Mouse (Mus musculus) liver, postnatal 0 days (tissue): ENCODE data around the gene Tstd3. TPM values are rescaled to one million over a fixed set of nuclear protein-coding genes. Genes with fewer than 3 reads are reported as not detected.

ENCODE experiments used
- ATAC-seq: fragments of 200-750 bp; cut with Nextera tagmentation; 2 replicates; pipeline ENCODE4 v1.8.0; 2017; ENCODE audit warnings: mild to moderate bottlenecking, moderate library complexity
- DNase-seq: peaks from one replicate; pipeline ENCODE4 v3.0.0-alpha.2; 2016
- H3K27ac ChIP-seq: fragments of 300-500 bp; sonication (generic); 2 replicates; pipeline ENCODE4 v1.5.1; 2014; ENCODE audit warnings: antibody characterized with exemption, moderate library complexity, mild to moderate bottlenecking, low read depth
- H3K27me3 ChIP-seq: fragments of 300-500 bp; sonication (generic); 2 replicates; pipeline ENCODE4 v1.6.1; 2014; ENCODE audit warnings: low read length, control low read depth, mixed read lengths; ENCODE audit not compliant: insufficient read depth
- H3K36me3 ChIP-seq: fragments of 300-500 bp; sonication (generic); replicated peaks from 2 replicates; pipeline ENCODE4 v1.6.1; 2014; ENCODE audit warnings: mild to moderate bottlenecking, control low read depth, low read length, moderate library complexity, mixed read lengths; ENCODE audit not compliant: insufficient read depth
- H3K4me1 ChIP-seq: fragments of 300-500 bp; sonication (generic); 2 replicates; pipeline ENCODE4 v1.6.1; 2014; ENCODE audit warnings: antibody characterized with exemption, mild to moderate bottlenecking, control low read depth; ENCODE audit not compliant: insufficient read depth
- H3K4me2 ChIP-seq: fragments of 300-500 bp; sonication (generic); 2 replicates; pipeline ENCODE4 v1.6.1; 2014; ENCODE audit warnings: low read depth, mild to moderate bottlenecking, low read length, moderate library complexity, mixed read lengths
- H3K4me3 ChIP-seq: fragments of 300-500 bp; sonication (generic); 2 replicates; pipeline ENCODE4 v1.5.1; 2014; ENCODE audit warnings: low read depth, low read length
- H3K9ac ChIP-seq: fragments of 300-500 bp; sonication (generic); replicated peaks from 2 replicates; pipeline ENCODE4 v1.6.1; 2014; ENCODE audit warnings: mild to moderate bottlenecking, moderate library complexity
- H3K9me3 ChIP-seq: fragments of 300-500 bp; sonication (generic); 2 replicates; pipeline ENCODE4 v1.6.1; 2016; ENCODE audit warnings: mild to moderate bottlenecking, control low read depth, low read length, mixed read lengths
- CTCF ChIP-seq: sonication (generic); IDR thresholded peaks from 2 replicates; pipeline ENCODE4 v1.5.1; 2016; ENCODE audit warnings: antibody characterized with exemption, low read depth
- EP300 ChIP-seq: IDR thresholded peaks from 2 replicates; pipeline ENCODE4 v1.6.1; 2016; ENCODE audit warnings: antibody characterized with exemption, low read depth, mild to moderate bottlenecking
- WGBS: fragments of 180-500 bp; shearing (Covaris S2); extraction: QIAGEN DNeasy Blood & Tissue Kit; methylation state at CpG from one replicate; pipeline ENCODE4 v1.1.7; 2014; ENCODE audit not compliant: insufficient replicate concordance; 5-methylcytosine and 5-hydroxymethylcytosine counted together
- polyA plus RNA-seq: library from polyadenylated mRNA; unstranded; fragments of >200 nt; fragmentation: Nextera tagmentation; extraction: Ambion mirVana; gene quantifications from 2 replicates; pipeline ENCODE4 v1.2.1, GENCODE M21; 2015

Tstd3 gene
- polyA plus RNA-seq, 1 experiment from 2014 or later, result 16.6 TPM

DNA sequence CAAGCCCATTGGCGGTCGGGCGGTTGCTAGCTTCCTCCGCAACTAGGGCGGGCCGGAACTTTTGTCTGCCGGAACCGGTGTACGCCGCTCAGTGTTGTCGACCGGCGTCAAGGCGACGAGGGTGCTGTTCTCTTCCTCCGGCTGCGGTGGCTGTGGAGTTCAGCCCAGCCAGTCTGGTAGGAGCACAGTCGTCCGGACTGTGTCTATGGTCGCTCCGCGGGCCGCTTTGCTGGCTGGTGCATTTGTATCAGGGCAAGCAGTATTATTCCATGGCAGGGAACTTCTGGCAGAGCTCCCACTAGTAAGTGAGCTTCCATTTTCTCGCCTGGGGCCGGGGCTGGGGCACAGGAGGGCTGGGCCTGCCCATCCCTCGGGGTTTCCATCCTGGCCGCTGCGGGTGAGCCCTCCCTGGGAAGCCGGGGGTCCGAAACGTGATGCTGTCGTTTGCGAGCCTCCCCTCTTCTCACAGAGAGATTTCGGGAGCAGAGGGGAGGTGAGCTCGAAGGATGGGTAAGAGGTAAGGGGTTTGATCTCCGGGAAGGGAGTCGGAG is 39.3 kb downstream of the Tstd3 start, which contains the start of gene Ccnc:
TSS of gene Ccnc (plus strand) at position 87 of the 551 bp plus-strand sequence.
- Histone ChIP-seq H3K36me3 (0 out of 2 replicates have a peak, but pooled peaks cover under 1% of the 10 kb centered on the region), H3K9me3 (no peaks in the 10 kb centered on the region), H3K4me2 (peak within 1 kb of the TSS; percentile 94), H3K9ac (peak within 1 kb of the TSS; percentile 87), H3K4me1 (peaks cover 8% of the 10 kb centered on the region), H3K27me3 (no peaks in the 10 kb centered on the region), H3K27ac (peak within 1 kb of the TSS; percentile 85), H3K4me3 (peak within 1 kb of the TSS; percentile 96)
- ATAC-seq, result peak; percentile 99
- WGBS, result under 1% methylated on average over 37 of the region's 37 CpGs
- peak; percentile 94 for DNase-seq
- TF ChIP-seq CTCF, result no peak
- peak; percentile 31; the same call in 1 of the 2 replicates for TF ChIP-seq EP300

DNA sequence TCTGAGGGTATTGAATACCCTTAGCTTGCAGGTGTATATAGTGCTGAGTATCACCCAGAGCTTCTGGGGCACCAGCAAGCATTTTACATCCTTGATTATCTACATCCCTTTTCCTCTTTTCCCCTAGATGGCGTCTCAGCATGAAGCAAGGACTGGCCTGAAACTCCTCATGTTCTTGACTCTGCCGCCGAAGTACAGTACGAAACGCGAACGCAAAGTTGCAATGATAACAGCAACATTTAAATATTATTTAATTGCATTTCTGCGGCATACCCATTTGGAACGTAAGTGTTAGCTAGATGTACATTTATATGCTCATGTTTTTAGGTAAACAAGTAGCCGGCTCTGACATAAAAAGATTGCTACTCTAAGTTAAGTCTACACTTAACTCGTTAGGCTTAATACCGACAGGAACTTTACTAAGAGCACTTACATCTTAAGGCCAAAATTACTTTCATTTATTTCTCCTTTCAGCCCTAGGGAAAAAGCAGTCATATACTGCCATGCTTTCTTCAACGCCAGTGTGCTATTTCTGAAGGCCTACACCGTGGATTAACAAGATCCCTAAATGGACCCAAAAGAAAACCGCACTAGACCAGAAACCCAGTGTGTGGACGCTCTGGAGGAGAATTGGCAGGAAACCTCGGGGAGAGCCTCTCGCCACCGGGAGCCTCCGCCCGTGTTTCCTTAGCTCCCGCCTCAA is 39.9 kb downstream of the Tstd3 start:
- Histone ChIP-seq H3K36me3 (no peaks in the 10 kb centered on the region), H3K27ac (peak overlapping the region; percentile 85), H3K27me3 (no peaks in the 10 kb centered on the region), H3K4me2 (peak overlapping the region; percentile 94), H3K9ac (peak overlapping the region; percentile 87), H3K9me3 (no peaks in the 10 kb centered on the region), H3K4me3 (peak overlapping the region; percentile 96), H3K4me1 (peaks cover 8% of the 10 kb centered on the region)
- DNase-seq, result no peak
- under 1% methylated on average over 22 of the region's 22 CpGs for WGBS
- ATAC-seq, result peak; percentile 44; the same call in 1 of the 2 replicates
- TF ChIP-seq EP300 (no peak), CTCF (peak; percentile 79)

DNA sequence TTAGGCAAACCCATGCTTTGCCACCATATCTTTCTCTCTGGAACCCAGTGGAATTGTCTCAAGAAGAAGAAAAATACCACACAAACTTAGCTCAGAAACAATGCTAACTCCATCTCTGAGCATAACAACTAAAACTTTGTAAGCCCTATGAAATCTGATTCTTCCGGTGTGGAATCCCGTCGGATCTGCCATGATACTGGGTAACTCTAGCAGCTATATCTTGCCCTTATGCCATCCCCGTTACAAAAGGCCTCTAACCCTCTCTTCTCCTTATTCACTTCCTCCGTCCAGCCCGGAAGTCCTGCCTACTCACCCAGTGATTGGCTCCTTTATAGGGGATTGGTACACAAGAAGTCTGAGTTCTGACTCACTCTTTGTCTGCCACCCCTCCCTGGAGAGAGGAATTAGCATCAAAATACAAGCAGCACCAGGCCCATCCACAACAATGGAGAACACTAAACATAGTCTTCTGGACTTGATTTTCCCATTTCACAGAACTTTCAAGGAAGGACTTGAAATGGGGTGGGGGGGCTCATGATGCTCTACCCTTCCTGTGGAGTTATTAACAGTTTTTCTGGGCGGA is 44.2 kb downstream of the Tstd3 start:
- Histone ChIP-seq H3K27ac (no peak overlapping the region), H3K4me1 (0 out of 2 replicates have a peak, but pooled peaks cover 2% of the 10 kb centered on the region), H3K36me3 (no peaks in the 10 kb centered on the region), H3K27me3 (no peaks in the 10 kb centered on the region), H3K4me2 (no peak overlapping the region), H3K9me3 (no peaks in the 10 kb centered on the region), H3K4me3 (no peak overlapping the region), H3K9ac (no peak overlapping the region)
- TF ChIP-seq EP300 (no peak), CTCF (no peak)
- DNase-seq (no peak), ATAC-seq (no peak)
- 50% methylated on average over 7 of the region's 7 CpGs for WGBS

DNA sequence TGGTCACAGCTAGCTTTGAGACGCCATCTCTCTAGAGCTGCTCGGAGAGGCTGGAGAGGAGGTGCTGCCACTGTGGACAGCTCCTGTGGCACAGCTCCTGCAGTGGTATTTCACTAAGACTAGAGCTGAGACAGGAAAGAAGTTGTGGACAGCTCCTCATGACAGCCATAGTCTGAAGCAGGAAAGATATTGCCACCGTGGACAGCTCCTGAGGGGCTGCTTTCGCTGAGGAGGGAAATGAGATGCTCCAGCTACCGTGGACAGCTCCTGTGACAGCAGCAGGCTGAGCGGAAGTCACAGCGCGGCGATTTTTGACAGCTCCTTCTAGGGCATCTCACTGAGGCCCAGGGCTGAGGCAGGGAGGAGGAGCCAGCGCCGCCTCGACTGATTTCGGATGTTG is 54.9 kb downstream of the Tstd3 start:
- H3K9ac ChIP-seq, result no peak overlapping the region
- H3K9me3 ChIP-seq, result no peaks in the 10 kb centered on the region
- H3K27ac ChIP-seq, result no peak overlapping the region
- no peaks in the 10 kb centered on the region for H3K4me1 ChIP-seq
- H3K36me3 ChIP-seq, result no peaks in the 10 kb centered on the region
- H3K27me3 ChIP-seq, result no peaks in the 10 kb centered on the region
- peak; percentile 84 for DNase-seq
- TF ChIP-seq CTCF (no peak), EP300 (no peak)
- ATAC-seq, result peak; percentile 74
- 3% methylated on average over 13 of the region's 13 CpGs for WGBS
- no peak overlapping the region for H3K4me2 ChIP-seq
- H3K4me3 ChIP-seq, result no peak overlapping the region

Other genes with a start within 250 kb of the Tstd3 start
- gene Prdm13, start 81.2 kb downstream of the Tstd3 start, polyA plus RNA-seq, result not detected in 2 replicates
- 12.7 and 13.9 TPM in 2 replicates for gene Ccnc, start 39.5 kb downstream of the Tstd3 start, polyA plus RNA-seq
- gene Usp45, start 56 bp downstream of the Tstd3 start, polyA plus RNA-seq, result 3.5 and 5.0 TPM in 2 replicates
- gene Pnisr, start 80.4 kb upstream of the Tstd3 start, polyA plus RNA-seq, result 22.0 and 27.9 TPM in 2 replicates
- 8.2 and 9.0 TPM in 2 replicates for gene Coq3, start 112.5 kb upstream of the Tstd3 start, polyA plus RNA-seq
- 0.04 TPM in 1 of 2 replicates, not detected in the other for gene Faxc, start 164.1 kb upstream of the Tstd3 start, polyA plus RNA-seq